Mouse (Mus musculus): ENCODE data around the gene Nell1. TPM values are rescaled to one million over a fixed set of nuclear protein-coding genes. Genes with fewer than 3 reads are reported as not detected.

Gene Nell1
- polyA plus RNA-seq, 1 experiment from 2014 or later, result 2.2 TPM

GRCm38 (mm10) chr7:50210678-50211251 lies 236.1 kb downstream of the Nell1 start:
- H3K4me2 ChIP-seq, result no peak overlapping the region
- WGBS, result 61% methylated on average over 6 of the region's 6 CpGs
- no peak for ATAC-seq (ENCODE audit: low FRiP score)

DNA sequence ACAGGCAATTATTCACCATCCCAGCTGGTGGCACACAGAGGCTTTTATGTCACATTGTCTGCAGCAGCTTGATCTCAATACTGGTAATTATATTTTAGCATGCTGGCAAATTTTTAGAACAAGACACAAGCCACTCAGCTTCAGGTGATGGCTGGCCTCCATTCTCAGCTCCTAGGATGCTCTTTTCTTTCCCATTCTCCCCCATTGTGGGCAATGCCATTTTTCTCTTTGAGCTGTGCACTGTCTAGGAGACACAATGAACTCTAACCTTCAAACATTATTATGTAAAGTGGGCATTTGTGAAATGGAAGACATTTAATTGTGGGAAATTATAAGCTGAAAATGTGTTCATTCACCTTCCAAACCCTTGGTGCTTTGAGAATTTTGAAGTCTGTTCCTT lies 247.2 kb downstream of the Nell1 start:
- Histone ChIP-seq H3K4me1 (ENCODE audit: control insufficient read depth, insufficient read depth, low read length) (no peaks in the 10 kb centered on the region), H3K4me3 (ENCODE audit: low read depth, low read length) (no peak overlapping the region), H3K36me3 (ENCODE audit: control insufficient read depth, insufficient read depth, low read length) (no peaks in the 10 kb centered on the region), H3K27me3 (ENCODE audit: control insufficient read depth, insufficient read depth, low read length) (no peaks in the 10 kb centered on the region), H3K9ac (ENCODE audit: low read length) (no peak overlapping the region), H3K9me3 (ENCODE audit: control insufficient read depth, low read length) (no peaks in the 10 kb centered on the region), H3K27ac (ENCODE audit: low read depth, low read length) (no peak overlapping the region), H3K4me2 (no peak overlapping the region)
- DNase-seq (ENCODE audit: low spot score, missing footprints) (no peak), ATAC-seq (ENCODE audit: low FRiP score) (0 out of 2 replicates have a peak, but pooled peaks have one; percentile 38)

More at GRCm38 (mm10) chr7:50210678-50211251, 236.1 kb downstream of the Nell1 start:
- Histone ChIP-seq H3K36me3 (ENCODE audit: control insufficient read depth, insufficient read depth, low read length) (no peaks in the 10 kb centered on the region), H3K9me3 (ENCODE audit: control insufficient read depth, low read length) (no peaks in the 10 kb centered on the region), H3K9ac (ENCODE audit: low read length) (no peak overlapping the region), H3K27me3 (ENCODE audit: control insufficient read depth, insufficient read depth, low read length) (no peaks in the 10 kb centered on the region), H3K27ac (ENCODE audit: low read depth, low read length) (no peak overlapping the region), H3K4me1 (ENCODE audit: control insufficient read depth, insufficient read depth, low read length) (no peaks in the 10 kb centered on the region), H3K4me3 (ENCODE audit: low read depth, low read length) (no peak overlapping the region)
- DNase-seq (ENCODE audit: low spot score, missing footprints), result no peak

GRCm38 (mm10) chr7:50226621-50227020 lies 252.0 kb downstream of the Nell1 start:
- Histone ChIP-seq H3K4me1 (ENCODE audit: control insufficient read depth, insufficient read depth, low read length) (no peaks in the 10 kb centered on the region), H3K27ac (ENCODE audit: low read depth, low read length) (no peak overlapping the region), H3K9ac (ENCODE audit: low read length) (no peak overlapping the region), H3K4me2 (no peak overlapping the region), H3K4me3 (ENCODE audit: low read depth, low read length) (no peak overlapping the region), H3K36me3 (ENCODE audit: control insufficient read depth, insufficient read depth, low read length) (no peaks in the 10 kb centered on the region), H3K27me3 (ENCODE audit: control insufficient read depth, insufficient read depth, low read length) (no peaks in the 10 kb centered on the region), H3K9me3 (ENCODE audit: control insufficient read depth, low read length) (no peaks in the 10 kb centered on the region)
- no peak for ATAC-seq (ENCODE audit: low FRiP score)
- DNase-seq (ENCODE audit: low spot score, missing footprints), result no peak
- WGBS, result 87% methylated on average over 2 of the region's 2 CpGs

DNA sequence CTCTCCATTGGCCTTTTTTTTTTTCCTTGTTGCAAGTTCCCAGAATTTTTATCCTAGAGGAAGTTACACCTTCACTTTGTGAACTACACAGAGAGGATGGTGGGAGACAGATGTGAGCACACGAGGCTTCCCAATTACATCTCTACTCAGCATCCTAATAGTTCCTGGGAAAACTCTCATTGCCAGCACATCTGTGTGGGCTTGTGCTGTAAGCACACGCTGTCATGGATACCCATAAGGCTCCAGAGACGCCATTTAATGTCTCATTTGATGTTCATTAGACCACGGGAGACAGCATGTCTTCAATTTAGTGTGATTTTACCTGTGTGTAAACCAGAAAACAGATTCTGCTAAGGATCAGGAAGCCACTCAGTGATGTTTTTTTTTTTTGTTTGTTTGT lies 253.6 kb downstream of the Nell1 start:
- H3K36me3 ChIP-seq (ENCODE audit: control insufficient read depth, insufficient read depth, low read length), result no peaks in the 10 kb centered on the region
- H3K4me1 ChIP-seq (ENCODE audit: control insufficient read depth, insufficient read depth, low read length), result no peaks in the 10 kb centered on the region
- no peaks in the 10 kb centered on the region for H3K9me3 ChIP-seq (ENCODE audit: control insufficient read depth, low read length)
- H3K4me2 ChIP-seq, result no peak overlapping the region
- H3K9ac ChIP-seq (ENCODE audit: low read length), result no peak overlapping the region
- ATAC-seq (ENCODE audit: low FRiP score), result no peak
- no peaks in the 10 kb centered on the region for H3K27me3 ChIP-seq (ENCODE audit: control insufficient read depth, insufficient read depth, low read length)
- H3K27ac ChIP-seq (ENCODE audit: low read depth, low read length), result no peak overlapping the region
- DNase-seq (ENCODE audit: low spot score, missing footprints), result no peak
- WGBS, result 79% methylated on average over 4 of the region's 4 CpGs
- no peak overlapping the region for H3K4me3 ChIP-seq (ENCODE audit: low read depth, low read length)

DNA sequence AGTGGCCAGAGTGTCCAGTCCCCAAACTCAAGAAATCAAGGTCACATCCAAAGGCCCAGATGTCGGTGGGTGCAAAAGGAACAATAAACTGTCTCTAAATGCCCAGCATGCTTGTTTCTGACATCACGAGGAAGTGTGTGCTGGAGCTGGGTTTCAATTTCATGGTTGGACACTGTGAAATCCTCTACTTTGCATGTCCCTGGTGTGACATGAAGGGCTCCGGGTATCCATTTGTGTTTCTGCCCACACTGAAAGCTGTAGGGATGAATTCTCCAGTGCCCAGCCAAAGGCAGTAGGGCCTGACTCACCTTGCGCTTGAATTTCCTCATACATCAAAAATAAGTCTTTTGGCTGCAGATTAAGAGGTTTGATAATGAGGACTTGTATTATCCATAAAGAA lies 266.5 kb downstream of the Nell1 start:
- WGBS, result 76% methylated on average over 4 of the region's 4 CpGs
- H3K36me3 ChIP-seq (ENCODE audit: control insufficient read depth, insufficient read depth, low read length), result no peaks in the 10 kb centered on the region
- no peak for ATAC-seq (ENCODE audit: low FRiP score)
- no peak overlapping the region for H3K4me3 ChIP-seq (ENCODE audit: low read depth, low read length)
- DNase-seq (ENCODE audit: low spot score, missing footprints), result no peak
- H3K27me3 ChIP-seq (ENCODE audit: control insufficient read depth, insufficient read depth, low read length), result no peaks in the 10 kb centered on the region
- no peaks in the 10 kb centered on the region for H3K9me3 ChIP-seq (ENCODE audit: control insufficient read depth, low read length)
- H3K9ac ChIP-seq (ENCODE audit: low read length), result no peak overlapping the region
- no peaks in the 10 kb centered on the region for H3K4me1 ChIP-seq (ENCODE audit: control insufficient read depth, insufficient read depth, low read length)
- H3K27ac ChIP-seq (ENCODE audit: low read depth, low read length), result no peak overlapping the region
- no peak overlapping the region for H3K4me2 ChIP-seq

GRCm38 (mm10) chr7:50241634-50242273 lies 267.1 kb downstream of the Nell1 start:
- no peaks in the 10 kb centered on the region for H3K9me3 ChIP-seq (ENCODE audit: control insufficient read depth, low read length)
- H3K4me2 ChIP-seq, result no peak overlapping the region
- no peak overlapping the region for H3K27ac ChIP-seq (ENCODE audit: low read depth, low read length)
- H3K27me3 ChIP-seq (ENCODE audit: control insufficient read depth, insufficient read depth, low read length), result no peaks in the 10 kb centered on the region
- no peak overlapping the region for H3K4me3 ChIP-seq (ENCODE audit: low read depth, low read length)
- DNase-seq (ENCODE audit: low spot score, missing footprints), result no peak
- ATAC-seq (ENCODE audit: low FRiP score), result no peak
- H3K4me1 ChIP-seq (ENCODE audit: control insufficient read depth, insufficient read depth, low read length), result no peaks in the 10 kb centered on the region
- no peak overlapping the region for H3K9ac ChIP-seq (ENCODE audit: low read length)
- H3K36me3 ChIP-seq (ENCODE audit: control insufficient read depth, insufficient read depth, low read length), result no peaks in the 10 kb centered on the region
- WGBS, result 86% methylated on average over 5 of the region's 5 CpGs

DNA sequence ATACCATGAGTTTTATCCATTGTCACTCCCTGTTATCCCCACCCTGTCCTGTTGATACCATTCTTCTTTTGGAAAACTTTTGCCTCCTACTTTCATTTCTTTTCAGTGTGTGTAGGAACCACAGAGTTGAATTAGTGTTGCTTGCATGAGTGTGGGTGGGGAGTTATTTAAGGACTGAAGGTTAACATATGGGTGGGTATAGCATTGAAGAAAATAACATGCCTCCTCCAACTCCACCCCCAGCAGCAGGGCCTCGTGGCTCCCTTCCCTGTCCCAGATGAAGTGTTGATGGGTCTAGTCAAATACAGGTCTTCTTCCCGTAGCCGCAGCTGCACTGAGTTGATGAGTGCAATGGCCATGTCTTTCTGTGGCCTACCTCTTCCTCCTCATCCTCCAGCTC lies 278.5 kb downstream of the Nell1 start:
- DNase-seq (ENCODE audit: low spot score, missing footprints) (no peak), ATAC-seq (ENCODE audit: low FRiP score) (no peak)
- no peak overlapping the region for H3K9ac ChIP-seq (ENCODE audit: low read length)
- 82% methylated on average over 3 of the region's 3 CpGs for WGBS
- no peaks in the 10 kb centered on the region for H3K9me3 ChIP-seq (ENCODE audit: control insufficient read depth, low read length)
- no peak overlapping the region for H3K4me2 ChIP-seq
- no peaks in the 10 kb centered on the region for H3K4me1 ChIP-seq (ENCODE audit: control insufficient read depth, insufficient read depth, low read length)
- H3K36me3 ChIP-seq (ENCODE audit: control insufficient read depth, insufficient read depth, low read length), result no peaks in the 10 kb centered on the region
- no peak overlapping the region for H3K27ac ChIP-seq (ENCODE audit: low read depth, low read length)
- no peaks in the 10 kb centered on the region for H3K27me3 ChIP-seq (ENCODE audit: control insufficient read depth, insufficient read depth, low read length)
- no peak overlapping the region for H3K4me3 ChIP-seq (ENCODE audit: low read depth, low read length)

DNA sequence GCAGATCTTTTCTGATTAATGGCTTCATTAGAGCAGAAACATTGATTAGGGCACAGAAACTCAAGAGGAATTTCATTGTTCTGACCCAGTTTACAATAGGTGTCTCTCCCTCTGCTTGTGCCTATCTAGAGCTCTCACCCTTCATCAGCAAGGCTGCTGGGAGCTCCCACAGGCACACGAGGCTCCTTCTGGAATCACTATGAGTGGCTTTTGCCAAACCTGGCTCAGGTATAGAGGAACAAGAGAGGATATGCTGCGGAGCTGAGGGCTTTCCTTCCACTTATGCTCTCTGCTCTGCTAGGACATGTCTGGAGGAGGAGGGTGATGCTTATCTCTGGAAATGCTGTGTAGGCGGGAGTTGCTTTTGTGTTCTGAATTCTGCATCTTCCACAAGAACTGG lies 285.4 kb downstream of the Nell1 start:
- WGBS, result 67% methylated on average over 3 of the region's 3 CpGs
- no peak overlapping the region for H3K27ac ChIP-seq (ENCODE audit: low read depth, low read length)
- no peaks in the 10 kb centered on the region for H3K27me3 ChIP-seq (ENCODE audit: control insufficient read depth, insufficient read depth, low read length)
- no peaks in the 10 kb centered on the region for H3K4me1 ChIP-seq (ENCODE audit: control insufficient read depth, insufficient read depth, low read length)
- DNase-seq (ENCODE audit: low spot score, missing footprints) (no peak), ATAC-seq (ENCODE audit: low FRiP score) (no peak)
- H3K4me2 ChIP-seq, result no peak overlapping the region
- H3K4me3 ChIP-seq (ENCODE audit: low read depth, low read length), result no peak overlapping the region
- H3K9me3 ChIP-seq (ENCODE audit: control insufficient read depth, low read length), result no peaks in the 10 kb centered on the region
- no peak overlapping the region for H3K9ac ChIP-seq (ENCODE audit: low read length)
- no peaks in the 10 kb centered on the region for H3K36me3 ChIP-seq (ENCODE audit: control insufficient read depth, insufficient read depth, low read length)

DNA sequence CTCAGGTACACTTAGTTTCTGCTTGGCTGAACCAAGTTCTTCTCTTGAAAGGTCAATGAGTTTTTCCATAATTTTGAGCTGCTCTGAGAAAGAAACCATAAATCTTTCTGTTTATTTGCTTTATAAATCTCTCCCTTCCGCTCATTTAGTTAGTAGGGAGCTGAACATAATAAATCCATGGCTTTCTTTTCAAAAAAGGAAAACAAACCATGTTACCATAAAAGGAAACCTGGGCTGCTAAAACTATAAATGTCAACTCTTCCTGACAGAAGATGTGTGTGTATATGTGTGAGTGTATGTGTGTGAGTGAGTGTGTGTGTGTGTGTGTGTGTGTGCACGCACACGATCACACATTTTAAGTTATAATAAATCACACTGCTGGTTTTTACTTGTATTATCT lies 320.8 kb downstream of the Nell1 start:
- no peak overlapping the region for H3K9ac ChIP-seq (ENCODE audit: low read length)
- H3K4me1 ChIP-seq (ENCODE audit: control insufficient read depth, insufficient read depth, low read length), result no peaks in the 10 kb centered on the region
- no peaks in the 10 kb centered on the region for H3K36me3 ChIP-seq (ENCODE audit: control insufficient read depth, insufficient read depth, low read length)
- H3K4me2 ChIP-seq, result no peak overlapping the region
- 92% methylated on average over 3 of the region's 3 CpGs for WGBS
- no peaks in the 10 kb centered on the region for H3K27me3 ChIP-seq (ENCODE audit: control insufficient read depth, insufficient read depth, low read length)
- no peak for DNase-seq (ENCODE audit: low spot score, missing footprints)
- no peak overlapping the region for H3K4me3 ChIP-seq (ENCODE audit: low read depth, low read length)
- no peaks in the 10 kb centered on the region for H3K9me3 ChIP-seq (ENCODE audit: control insufficient read depth, low read length)
- no peak for ATAC-seq (ENCODE audit: low FRiP score)
- no peak overlapping the region for H3K27ac ChIP-seq (ENCODE audit: low read depth, low read length)
